Mouse (Mus musculus) megakaryocyte-erythroid progenitor cell, adult 5-6 weeks (primary cell): ENCODE results near the gene Gpc2. TPM values are rescaled to one million over a fixed set of nuclear protein-coding genes. Genes with fewer than 3 reads are reported as not detected.

Experiments used
- ATAC-seq: replicated peaks from 2 replicates; pipeline ENCODE4 v1.8.0; 2016; ENCODE audit warnings: mild to moderate bottlenecking, inconsistent platforms; ENCODE audit not compliant: severe bottlenecking, poor library complexity, low FRiP score, low TSS enrichment
- total RNA-seq, 2 experiments: library from RNA; stranded (forward) in 1 of 2; stranded (reverse) in 1 of 2; fragments of 200-1000, 215-1000 nt in 1 of 2; fragments of >200 nt in 1 of 2; fragmentation: Nextera tagmentation in 1 of 2; gene quantifications; 2 replicates each; pipeline ENCODE4 v1.2.3; 2014 to 2017

Gene Gpc2
- total RNA-seq, 2 experiments from 2014 or later, result 0.89 to 15.0 TPM

GRCm38 (mm10) chr5:138227367-138227766, 52.4 kb downstream of the Gpc2 start:
- peak; percentile 48; the same call in 1 of the 2 replicates for ATAC-seq

GRCm38 (mm10) chr5:138226491-138226890, 53.3 kb downstream of the Gpc2 start:
- peak; percentile 45 for ATAC-seq

DNA sequence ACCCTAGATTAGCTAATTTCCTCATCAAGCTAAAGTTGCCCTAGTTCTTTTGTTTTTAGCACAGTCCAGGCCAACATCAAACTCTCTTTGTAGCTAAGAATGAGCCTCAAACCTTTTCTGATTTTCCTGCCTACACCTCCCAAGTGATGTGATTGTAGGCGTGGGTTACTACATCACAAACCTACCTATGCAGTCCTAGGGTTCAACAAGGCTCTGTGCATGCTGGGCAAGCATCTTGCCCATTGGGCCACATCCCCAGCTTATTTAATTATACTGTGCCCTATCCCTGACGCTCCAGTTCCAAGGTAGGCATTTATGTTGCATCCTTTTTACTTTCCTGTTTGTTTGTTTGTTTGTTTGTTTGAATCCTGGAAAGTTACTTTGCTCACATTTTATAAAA, 54.1 kb downstream of the Gpc2 start, which contains the start of gene Nxpe5:
Nxpe5 (plus strand) TSS at position 199 of the 400 bp plus-strand sequence.
- ATAC-seq, result no peak

Other genes with a start within 250 kb of the Gpc2 start
- gene Smok3c, start 226.8 kb downstream of the Gpc2 start, total RNA-seq (2014; fragmentation: Nextera tagmentation), result not detected in 2 replicates
- gene Smok3c, start 226.8 kb downstream of the Gpc2 start, total RNA-seq (2017), result not detected in 2 replicates
- 40.3 and 41.1 TPM in 2 replicates for gene Zkscan1, start 194.9 kb downstream of the Gpc2 start, total RNA-seq (2014; fragmentation: Nextera tagmentation)
- 38.0 and 44.5 TPM in 2 replicates for gene Zkscan1, start 194.9 kb downstream of the Gpc2 start, total RNA-seq (2017)
- 14.4 and 18.0 TPM in 2 replicates for gene Zscan21, start 163.1 kb downstream of the Gpc2 start, total RNA-seq (2014; fragmentation: Nextera tagmentation)
- 10.8 and 16.5 TPM in 2 replicates for gene Zscan21, start 163.1 kb downstream of the Gpc2 start, total RNA-seq (2017)
- 7.3 and 7.5 TPM in 2 replicates for gene Zfp113, start 124.3 kb downstream of the Gpc2 start, total RNA-seq (2014; fragmentation: Nextera tagmentation)
- gene Zfp113, start 124.3 kb downstream of the Gpc2 start, total RNA-seq (2017), result 7.8 and 10.9 TPM in 2 replicates
- gene Cops6, start 118.9 kb downstream of the Gpc2 start, total RNA-seq (2014; fragmentation: Nextera tagmentation), result 81.1 and 121 TPM in 2 replicates
- gene Cops6, start 118.9 kb downstream of the Gpc2 start, total RNA-seq (2017), result 51.6 and 66.1 TPM in 2 replicates
- 37.3 and 53.0 TPM in 2 replicates for gene Ap4m1, start 108.0 kb downstream of the Gpc2 start, total RNA-seq (2014; fragmentation: Nextera tagmentation)
- 18.9 and 32.8 TPM in 2 replicates for gene Ap4m1, start 108.0 kb downstream of the Gpc2 start, total RNA-seq (2017)
- 343 and 361 TPM in 2 replicates for gene Mcm7, start 107.6 kb downstream of the Gpc2 start, total RNA-seq (2014; fragmentation: Nextera tagmentation)
- gene Mcm7, start 107.6 kb downstream of the Gpc2 start, total RNA-seq (2017), result 397 and 503 TPM in 2 replicates
- gene Taf6, start 92.6 kb downstream of the Gpc2 start, total RNA-seq (2014; fragmentation: Nextera tagmentation), result 44.8 and 68.4 TPM in 2 replicates
- gene Taf6, start 92.6 kb downstream of the Gpc2 start, total RNA-seq (2017), result 25.4 and 37.9 TPM in 2 replicates
- 22.0 and 26.2 TPM in 2 replicates for gene Cnpy4, start 92.5 kb downstream of the Gpc2 start, total RNA-seq (2014; fragmentation: Nextera tagmentation)
- gene Cnpy4, start 92.5 kb downstream of the Gpc2 start, total RNA-seq (2017), result 35.3 and 36.5 TPM in 2 replicates
- gene Mblac1, start 85.7 kb downstream of the Gpc2 start, total RNA-seq (2014; fragmentation: Nextera tagmentation), result 5.1 and 8.0 TPM in 2 replicates
- 2.5 and 8.3 TPM in 2 replicates for gene Mblac1, start 85.7 kb downstream of the Gpc2 start, total RNA-seq (2017)
- gene Nxpe5, start 54.1 kb downstream of the Gpc2 start, total RNA-seq (2014; fragmentation: Nextera tagmentation), result 0.28 TPM in 1 of 2 replicates, not detected in the other
- 0.94 and 1.0 TPM in 2 replicates for gene Nxpe5, start 54.1 kb downstream of the Gpc2 start, total RNA-seq (2017)
- gene Lamtor4, start 24.5 kb downstream of the Gpc2 start, total RNA-seq (2014; fragmentation: Nextera tagmentation), result 28.7 and 36.3 TPM in 2 replicates
- gene Lamtor4, start 24.5 kb downstream of the Gpc2 start, total RNA-seq (2017), result 27.0 and 30.0 TPM in 2 replicates
- gene BC037034, start 16.0 kb downstream of the Gpc2 start, total RNA-seq (2014; fragmentation: Nextera tagmentation), result 113 and 199 TPM in 2 replicates
- 46.5 and 50.8 TPM in 2 replicates for gene BC037034, start 16.0 kb downstream of the Gpc2 start, total RNA-seq (2017)
- not detected in 2 replicates for gene Gal3st4, start 7.2 kb downstream of the Gpc2 start, total RNA-seq (2014; fragmentation: Nextera tagmentation)
- gene Gal3st4, start 7.2 kb downstream of the Gpc2 start, total RNA-seq (2017), result not detected in 2 replicates
- not detected in 2 replicates for gene Gm43720, start within 50 bp of the Gpc2 start, total RNA-seq (2014; fragmentation: Nextera tagmentation)
- gene Gm43720, start within 50 bp of the Gpc2 start, total RNA-seq (2017), result not detected in 2 replicates
- 13.1 and 15.7 TPM in 2 replicates for gene Stag3, start 235 bp upstream of the Gpc2 start, total RNA-seq (2014; fragmentation: Nextera tagmentation)
- gene Stag3, start 235 bp upstream of the Gpc2 start, total RNA-seq (2017), result 9.9 and 13.4 TPM in 2 replicates
- gene Pvrig, start 62.0 kb upstream of the Gpc2 start, total RNA-seq (2014; fragmentation: Nextera tagmentation), result 4.0 TPM in 1 of 2 replicates, not detected in the other
- not detected in 2 replicates for gene Pvrig, start 62.0 kb upstream of the Gpc2 start, total RNA-seq (2017)
- 11.5 and 13.1 TPM in 2 replicates for gene Zfp157, start 161.5 kb upstream of the Gpc2 start, total RNA-seq (2014; fragmentation: Nextera tagmentation)
- gene Zfp157, start 161.5 kb upstream of the Gpc2 start, total RNA-seq (2017), result 4.9 and 19.0 TPM in 2 replicates